Mouse (Mus musculus): Measurements from ENCODE around the gene Htr5b.
A peak's percentile ranks its signal among the peaks of the same experiment; 100 is the strongest.

Htr5b gene

GRCm38 (mm10) chr1:121528399-121528720 lies at the start of gene Htr5b:
TSS of gene Htr5b (minus strand) at chr1:121528465.
- peak; percentile 57 to 59 for DNase-seq

GRCm38 (mm10) chr1:121577491-121577890 lies 49.2 kb upstream of the Htr5b start:
- no peak for DNase-seq

GRCm38 (mm10) chr1:121570522-121570921 lies 42.3 kb upstream of the Htr5b start:
- no peak for DNase-seq

- DNase-seq, result peak; percentile 99
Observed at GRCm38 (mm10) chr1:121567521-121568489, 39.5 kb upstream of the Htr5b start, which contains the start of gene Ddx18. TSS of gene Ddx18 (minus strand) at chr1:121567989.

- no peak for DNase-seq
Observed at GRCm38 (mm10) chr1:121557861-121558260, 29.6 kb upstream of the Htr5b start.

- peak; percentile 24 for DNase-seq
Observed at GRCm38 (mm10) chr1:121551457-121551835, 23.2 kb upstream of the Htr5b start.

- no peak for DNase-seq
Observed at GRCm38 (mm10) chr1:121550801-121551456, 22.7 kb upstream of the Htr5b start.

- peak; percentile 34 to 40 for DNase-seq
Observed at GRCm38 (mm10) chr1:121549456-121549855, 21.2 kb upstream of the Htr5b start.

GRCm38 (mm10) chr1:121548667-121549066 lies 20.4 kb upstream of the Htr5b start:
- no peak for DNase-seq

- DNase-seq, result no peak
Observed at GRCm38 (mm10) chr1:121546844-121547243, 18.6 kb upstream of the Htr5b start.

- DNase-seq, result no peak
Observed at GRCm38 (mm10) chr1:121540361-121540760, 12.1 kb upstream of the Htr5b start.

- DNase-seq, result no peak
Observed at GRCm38 (mm10) chr1:121531439-121531838, 3.2 kb upstream of the Htr5b start.

- DNase-seq, result no peak
Observed at GRCm38 (mm10) chr1:121529286-121529685, 1.0 kb upstream of the Htr5b start.

GRCm38 (mm10) chr1:121527600-121528398 lies 466 bp downstream of the Htr5b start:
- DNase-seq, result peak; percentile 43

GRCm38 (mm10) chr1:121527061-121527460 lies 1.2 kb downstream of the Htr5b start:
- DNase-seq, result no peak

GRCm38 (mm10) chr1:121518609-121519008 lies 9.7 kb downstream of the Htr5b start:
- no peak for DNase-seq

GRCm38 (mm10) chr1:121511966-121512365 lies 16.3 kb downstream of the Htr5b start:
- DNase-seq, result no peak

GRCm38 (mm10) chr1:121511186-121511585 lies 17.1 kb downstream of the Htr5b start:
- DNase-seq, result peak; percentile 54 to 55

- peak; percentile 81 to 84 for DNase-seq
Observed at GRCm38 (mm10) chr1:121510420-121511140, 17.7 kb downstream of the Htr5b start.

GRCm38 (mm10) chr1:121508729-121509128 lies 19.5 kb downstream of the Htr5b start:
- DNase-seq, result no peak

- no peak for DNase-seq
Observed at GRCm38 (mm10) chr1:121497093-121497492, 31.2 kb downstream of the Htr5b start.

- DNase-seq, result peak; percentile 49 to 54
Observed at GRCm38 (mm10) chr1:121490241-121490640, 38.0 kb downstream of the Htr5b start.
